Mouse (Mus musculus) G1E-ER4 (cell line): ENCODE data around the gene Neu3. TPM values are rescaled to one million over a fixed set of nuclear protein-coding genes. Genes with fewer than 3 reads are reported as not detected.

Experiments used
- GATA1 ChIP-seq: IDR thresholded peaks from one replicate; pipeline ENCODE4 v1.8.0; 2012; ENCODE audit warnings: low read length, inconsistent platforms
- polyA plus RNA-seq: library from polyadenylated mRNA; stranded (reverse); fragments of >175 nt; gene quantifications from 2 replicates; pipeline ENCODE4 v1.2.3, GENCODE M21; 2012

Gene Neu3
- polyA plus RNA-seq, 1 experiment, result 3.2 TPM

- TF ChIP-seq GATA1, result no peak
These were observed 65.0 kb downstream of the Neu3 start, which contains the start of gene Olfr521 for GRCm38 (mm10) chr7:99763207-99763606. Olfr521 (plus strand) TSS chr7:99763507.

Other genes starting within 250 kb of the Neu3 start
- not detected in 2 replicates for gene Tpbgl, start 201.3 kb downstream of the Neu3 start, polyA plus RNA-seq
- gene Slco2b1, start 117.1 kb downstream of the Neu3 start, polyA plus RNA-seq, result 0.01 TPM in 1 of 2 replicates, not detected in the other
- gene Olfr520, start 98.1 kb downstream of the Neu3 start, polyA plus RNA-seq, result not detected in 2 replicates
- gene Olfr521, start 64.9 kb downstream of the Neu3 start, polyA plus RNA-seq, result not detected in 2 replicates
- 0.06 and 0.16 TPM in 2 replicates for gene Xrra1, start 30.7 kb upstream of the Neu3 start, polyA plus RNA-seq
- gene Spcs2, start 35.0 kb upstream of the Neu3 start, polyA plus RNA-seq, result 73.1 and 122 TPM in 2 replicates
- gene Rnf169, start 152.0 kb upstream of the Neu3 start, polyA plus RNA-seq, result 3.2 and 3.5 TPM in 2 replicates
- gene Chrdl2, start 177.8 kb upstream of the Neu3 start, polyA plus RNA-seq, result not detected in 2 replicates